Mouse (Mus musculus) ES-Bruce4 (cell line): ENCODE measurements at regions not wholly inside any gene's neighbourhood (a gene's known extent, or its start where the extent isn't known, plus 50 kb on each side); places are given as distances from the start of the nearest gene placed in this dataset.

Source experiments
- CTCF ChIP-seq: IDR thresholded peaks from one replicate; pipeline ENCODE4 v1.8.1; 2011; ENCODE audit warnings: low read depth, low read length
- EP300 ChIP-seq: IDR thresholded peaks from 2 replicates; pipeline ENCODE4 v1.6.1; 2011; ENCODE audit warnings: low read depth, low read length; ENCODE audit not compliant: insufficient read depth
- POLR2A ChIP-seq: IDR thresholded peaks from one replicate; pipeline ENCODE4 v1.8.1; 2011; ENCODE audit warnings: low read length; ENCODE audit not compliant: insufficient read depth

DNA sequence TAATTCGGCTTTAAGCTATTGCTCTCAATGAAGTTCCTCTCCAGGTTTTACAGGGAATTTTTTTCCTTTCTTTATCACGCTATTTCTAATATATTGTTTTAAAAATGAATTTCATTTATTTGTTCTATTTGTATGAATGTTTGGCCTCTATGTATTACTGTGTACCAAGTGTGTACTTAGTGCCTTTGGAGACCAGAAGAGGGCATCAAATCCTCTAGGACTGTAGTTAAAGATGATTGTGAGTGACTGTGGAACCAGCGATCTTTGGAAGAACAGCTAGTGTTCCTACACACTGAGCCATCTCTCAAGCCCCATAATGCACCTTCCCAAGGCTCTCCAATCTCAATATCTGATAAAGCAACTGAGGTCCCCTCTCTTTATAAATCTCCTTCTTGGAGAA is 72.1 kb upstream of the Tnr start:
- TF ChIP-seq CTCF: no peak
- TF ChIP-seq POLR2A: no peak
- TF ChIP-seq EP300: no peak
